28 mouse cellular contexts compared by ENCODE assay signal in genomic region chr17:89036049-89036448, GRCm38 (mm10).
DNase-seq lines count a peak whose midpoint lies in the region; ATAC-seq and TF ChIP-seq lines count a peak whose summit lies in the region.
"Had no signal": no experiment of that assay in that cellular context is flagged by ENCODE, and none has a peak within 500 bp of the region (broad histone marks: within the 10 kb centered on the region; RNA-seq: fewer than 3 reads in every experiment).

No protein-coding gene starts in this region.

- no peaks in the 10 kb centered on the region for H3K4me1 ChIP-seq in forebrain, embryonic 13.5 days
- H3K4me1 ChIP-seq in forebrain, postnatal 0 days (ENCODE audit: insufficient read depth): no peaks in the 10 kb centered on the region
- no peaks in the 10 kb centered on the region for H3K4me1 ChIP-seq in midbrain, embryonic 12.5 days
- no peaks in the 10 kb centered on the region for H3K4me1 ChIP-seq in midbrain, postnatal 0 days (ENCODE audit: insufficient read depth, low read length)
- H3K4me1 ChIP-seq: embryonic facial prominence, embryonic 15.5 days; forebrain, embryonic 15.5 days; heart, embryonic 15.5 days; hindbrain, embryonic 12.5 days; intestine, embryonic 15.5 days had no signal

- H3K9ac ChIP-seq in forebrain, embryonic 13.5 days: no peak overlapping the region
- no peak overlapping the region for H3K9ac ChIP-seq in forebrain, postnatal 0 days
- no peak overlapping the region for H3K9ac ChIP-seq in midbrain, embryonic 12.5 days (replicated peaks)
- H3K9ac ChIP-seq in midbrain, postnatal 0 days (replicated peaks; ENCODE audit: low read length, poor library complexity, severe bottlenecking): no peak overlapping the region
- H3K9ac ChIP-seq: embryonic facial prominence, embryonic 15.5 days; forebrain, embryonic 15.5 days; heart, embryonic 15.5 days; hindbrain, embryonic 12.5 days; intestine, embryonic 15.5 days had no signal

- H3K9me3 ChIP-seq in forebrain, embryonic 13.5 days (replicated peaks): no peaks in the 10 kb centered on the region
- no peaks in the 10 kb centered on the region for H3K9me3 ChIP-seq in forebrain, postnatal 0 days (ENCODE audit: low read length)
- H3K9me3 ChIP-seq in midbrain, embryonic 12.5 days: no peaks in the 10 kb centered on the region
- no peaks in the 10 kb centered on the region for H3K9me3 ChIP-seq in midbrain, postnatal 0 days (ENCODE audit: low read length)
- H3K9me3 ChIP-seq: embryonic facial prominence, embryonic 15.5 days; forebrain, embryonic 15.5 days; heart, embryonic 15.5 days; hindbrain, embryonic 12.5 days; intestine, embryonic 15.5 days had no signal

- no peak overlapping the region for H3K4me3 ChIP-seq in forebrain, embryonic 13.5 days
- H3K4me3 ChIP-seq in forebrain, postnatal 0 days (ENCODE audit: low read depth, low read length): no peak overlapping the region
- no peak overlapping the region for H3K4me3 ChIP-seq in midbrain, embryonic 12.5 days
- no peak overlapping the region for H3K4me3 ChIP-seq in midbrain, postnatal 0 days (ENCODE audit: low read depth, low read length)
- H3K4me3 ChIP-seq: embryonic facial prominence, embryonic 15.5 days; forebrain, embryonic 15.5 days; gastrocnemius, adult 2 months; heart, embryonic 15.5 days; hindbrain, embryonic 12.5 days; intestine, embryonic 15.5 days had no signal

- H3K4me2 ChIP-seq in forebrain, embryonic 13.5 days: no peak overlapping the region
- H3K4me2 ChIP-seq in forebrain, postnatal 0 days (ENCODE audit: low read depth): no peak overlapping the region
- no peak overlapping the region for H3K4me2 ChIP-seq in midbrain, embryonic 12.5 days (replicated peaks)
- H3K4me2 ChIP-seq in midbrain, postnatal 0 days (ENCODE audit: low read depth, low read length, poor library complexity, severe bottlenecking): no peak overlapping the region
- H3K4me2 ChIP-seq: embryonic facial prominence, embryonic 15.5 days; forebrain, embryonic 15.5 days; heart, embryonic 11.5 days; heart, embryonic 15.5 days; hindbrain, embryonic 12.5 days; intestine, embryonic 15.5 days had no signal

- peak; percentile 21; the same call in 1 of the 2 replicates for ATAC-seq in forebrain, embryonic 13.5 days
- no peak for ATAC-seq in forebrain, postnatal 0 days
- peak; percentile 23; the same call in 1 of the 2 replicates for ATAC-seq in midbrain, embryonic 12.5 days (ENCODE audit: low FRiP score, low read depth)
- ATAC-seq in midbrain, postnatal 0 days (ENCODE audit: low FRiP score): no peak
- peak; percentile 19; the same call in 1 of the 2 replicates for ATAC-seq in common myeloid progenitor, adult 5-6 weeks (replicated peaks; ENCODE audit: low read depth, poor library complexity, severe bottlenecking)
- ATAC-seq: activated CD4-positive, CD25-positive, alpha-beta regulatory T cell, adult 4 months; CD4-positive, CD25-positive, alpha-beta regulatory T cell, adult 4 months; forebrain, embryonic 15.5 days; hindbrain, embryonic 16.5 days; intestine, embryonic 15.5 days had no signal

- no peaks in the 10 kb centered on the region for H3K27me3 ChIP-seq in forebrain, embryonic 13.5 days
- no peaks in the 10 kb centered on the region for H3K27me3 ChIP-seq in forebrain, postnatal 0 days (ENCODE audit: insufficient read depth, low read length)
- H3K27me3 ChIP-seq in midbrain, embryonic 12.5 days: no peaks in the 10 kb centered on the region
- H3K27me3 ChIP-seq in midbrain, postnatal 0 days (ENCODE audit: insufficient read depth, low read length): no peaks in the 10 kb centered on the region
- H3K27me3 ChIP-seq: embryonic facial prominence, embryonic 15.5 days; forebrain, embryonic 15.5 days; heart, embryonic 15.5 days; hindbrain, embryonic 12.5 days; intestine, embryonic 15.5 days had no signal

- DNase-seq in forebrain, postnatal 0 days: no peak
- DNase-seq in midbrain, postnatal 0 days (ENCODE audit: low spot score): no peak
- no peak for DNase-seq in heart, postnatal 25 days (ENCODE audit: low spot score)
- no peak for DNase-seq in ovary, postnatal 36 days (ENCODE audit: low spot score)
- DNase-seq: adrenal gland, adult 8-10 months; adrenal gland, postnatal 25 days; cerebellum, adult 18-20 months; cerebellum, adult 9-10 months; cerebellum, postnatal 14 days; gastrocnemius, adult 2 months; gastrocnemius, postnatal 14 days; heart, adult 11 months; heart, postnatal 10 days; heart, postnatal 4 days; kidney, adult 11 months; kidney, adult 8-10 months had no signal

- no peak overlapping the region for H3K27ac ChIP-seq in forebrain, embryonic 13.5 days
- no peak overlapping the region for H3K27ac ChIP-seq in forebrain, postnatal 0 days (ENCODE audit: low read depth, low read length)
- no peak overlapping the region for H3K27ac ChIP-seq in midbrain, embryonic 12.5 days (replicated peaks)
- H3K27ac ChIP-seq in midbrain, postnatal 0 days (ENCODE audit: low read depth, low read length): no peak overlapping the region
- H3K27ac ChIP-seq: embryonic facial prominence, embryonic 15.5 days; forebrain, embryonic 15.5 days; gastrocnemius, adult 2 months; heart, embryonic 15.5 days; hindbrain, embryonic 12.5 days; intestine, embryonic 15.5 days had no signal

- intact Hi-C loops in heart, postnatal 25 days (cut with DNase I): no loop called here

- no peak for TF ChIP-seq CTCF in forebrain, postnatal 0 days (IDR thresholded peaks at IDR 0.05; ENCODE audit: low read depth)
- no peak for TF ChIP-seq CTCF in midbrain, postnatal 0 days (IDR thresholded peaks at IDR 0.05)

- no peaks in the 10 kb centered on the region for H3K36me3 ChIP-seq in forebrain, embryonic 13.5 days (ENCODE audit: poor library complexity, severe bottlenecking)
- no peaks in the 10 kb centered on the region for H3K36me3 ChIP-seq in forebrain, postnatal 0 days (ENCODE audit: insufficient read depth)
- no peaks in the 10 kb centered on the region for H3K36me3 ChIP-seq in midbrain, embryonic 12.5 days
- no peaks in the 10 kb centered on the region for H3K36me3 ChIP-seq in midbrain, postnatal 0 days (ENCODE audit: insufficient read depth, low read length)
- H3K36me3 ChIP-seq: embryonic facial prominence, embryonic 15.5 days; forebrain, embryonic 15.5 days; heart, embryonic 15.5 days; hindbrain, embryonic 12.5 days; intestine, embryonic 15.5 days had no signal

- 87% methylated on average over 3 of the region's 3 CpGs for WGBS in forebrain, embryonic 13.5 days
- WGBS in forebrain, postnatal 0 days: 75% methylated on average over 3 of the region's 3 CpGs
- 92% methylated on average over 3 of the region's 3 CpGs for WGBS in midbrain, embryonic 12.5 days
- WGBS in midbrain, postnatal 0 days: 90% methylated on average over 3 of the region's 3 CpGs

Comparison
In these comparisons a context has a peak if more than half of its experiments do, and no peak if none do; other contexts are left out.
1. ATAC-seq: peak in forebrain, embryonic 13.5 days (single experiment), midbrain, embryonic 12.5 days (single experiment) and common myeloid progenitor, adult 5-6 weeks (single experiment); none in forebrain, postnatal 0 days (single experiment) and midbrain, postnatal 0 days (single experiment).